Mouse (Mus musculus): ENCODE data around the gene Pappa.

GRCm38 (mm10) chr4:65077906-65078615, 45.9 kb upstream of the Pappa start:
- TF ChIP-seq POLR2A (IDR thresholded peaks at IDR 0.05; ENCODE audit: low read depth, low read length) (no peak), ZC3H11A (IDR thresholded peaks at IDR 0.05; ENCODE audit: low read depth, low read length) (no peak), CHD2 (IDR thresholded peaks at IDR 0.05; ENCODE audit: low read length) (no peak), UBTF (IDR thresholded peaks at IDR 0.05; ENCODE audit: low read depth, low read length) (no peak), NRF1 (IDR thresholded peaks at IDR 0.05; ENCODE audit: low read depth, low read length) (no peak), ZNF384 (IDR thresholded peaks at IDR 0.05; ENCODE audit: low read depth, low read length) (no peak), ZMIZ1 (IDR thresholded peaks at IDR 0.05; ENCODE audit: low read depth, low read length) (no peak), CTCF (conservative IDR thresholded peaks at IDR 0.05 in 1 of 2, IDR thresholded peaks at IDR 0.05 in 1 of 2; ENCODE audit: low read depth in 2 of 2, low read length in 2 of 2) (no peak), EP300 (IDR thresholded peaks at IDR 0.05; ENCODE audit: low read length) (no peak), NELFE (IDR thresholded peaks at IDR 0.05; ENCODE audit: low read depth, low read length) (no peak), GABPA (IDR thresholded peaks at IDR 0.05; ENCODE audit: insufficient replicate concordance, low read depth, low read length) (no peak), BHLHE40 (IDR thresholded peaks at IDR 0.05; ENCODE audit: low read depth, low read length) (no peak)
